Mouse (Mus musculus) lung, adult 2 months (tissue): ENCODE measurements around the gene Tmprss11e. TPM values are rescaled to one million over a fixed set of nuclear protein-coding genes. Genes with fewer than 3 reads are reported as not detected.
A peak's percentile ranks its signal among the peaks of the same experiment; 100 is the strongest.

Experiments
- DNase-seq: peaks from one replicate; pipeline ENCODE4 v3.0.0; 2022
- H3K4me1 ChIP-seq: fragments of 200-500 bp; 2 replicates; pipeline ENCODE4 v1.6.1; 2011; ENCODE audit warnings: low read length; ENCODE audit not compliant: control insufficient read depth, insufficient read depth
- H3K4me3 ChIP-seq: fragments of 200-500 bp; replicated peaks from 2 replicates; pipeline ENCODE3; 2011; ENCODE audit warnings: low read depth, mild to moderate bottlenecking, control low read depth, low read length; ENCODE audit errors: extremely low read depth
- CTCF ChIP-seq: fragments of 200-500 bp; IDR thresholded peaks from 2 replicates; pipeline ENCODE4 v1.5.1; 2011; ENCODE audit warnings: mild to moderate bottlenecking, low read length, control low read depth; ENCODE audit not compliant: insufficient read depth
- POLR2A ChIP-seq: fragments of 200-500 bp; IDR thresholded peaks from 2 replicates; pipeline ENCODE4 v1.6.1; 2011; ENCODE audit warnings: low read depth, mild to moderate bottlenecking, control low read depth, low read length, borderline replicate concordance; ENCODE audit errors: extremely low read depth
- WGBS: fragments of 180-500 bp; shearing (Covaris S2); methylation state at CpG from one replicate; pipeline ENCODE4 v1.1.7; 2018; 5-methylcytosine and 5-hydroxymethylcytosine counted together
- polyA plus RNA-seq: library from polyadenylated mRNA; depleted of rRNA; stranded (reverse); fragments of >200 nt; gene quantifications from 2 replicates; pipeline ENCODE4 v1.2.3, GENCODE M21; 2012

Tmprss11e gene
- polyA plus RNA-seq, 1 experiment: 0.12 TPM

- no peak for TF ChIP-seq CTCF
- no peak for TF ChIP-seq POLR2A
- WGBS: 32% methylated on average over 3 of the region's 3 CpGs
- no peaks in the 10 kb centered on the region for H3K4me1 ChIP-seq
- DNase-seq: no peak
- no peak overlapping the region for H3K4me3 ChIP-seq
Measured at GRCm38 (mm10) chr5:86769015-86769658, 23.5 kb upstream of the Tmprss11e start.

- Histone ChIP-seq H3K4me3 (no peak overlapping the region), H3K4me1 (no peaks in the 10 kb centered on the region)
- TF ChIP-seq POLR2A (no peak), CTCF (no peak)
- WGBS: 42% methylated on average over 3 of the region's 3 CpGs
- no peak for DNase-seq
Measured at GRCm38 (mm10) chr5:86742796-86743195, 2.8 kb downstream of the Tmprss11e start.

- WGBS: 66% methylated on average over 5 of the region's 5 CpGs
- Histone ChIP-seq H3K4me1 (no peaks in the 10 kb centered on the region), H3K4me3 (no peak overlapping the region)
- TF ChIP-seq POLR2A (no peak), CTCF (no peak)
- no peak for DNase-seq
Measured at GRCm38 (mm10) chr5:86741146-86741545, 4.5 kb downstream of the Tmprss11e start.

GRCm38 (mm10) chr5:86735808-86736207, 9.8 kb downstream of the Tmprss11e start:
- H3K4me1 ChIP-seq: no peaks in the 10 kb centered on the region
- 67% methylated on average over 2 of the region's 2 CpGs for WGBS
- H3K4me3 ChIP-seq: no peak overlapping the region
- TF ChIP-seq CTCF: no peak
- TF ChIP-seq POLR2A: no peak
- no peak for DNase-seq

GRCm38 (mm10) chr5:86730587-86730986, 15.0 kb downstream of the Tmprss11e start:
- no peak for DNase-seq
- H3K4me3 ChIP-seq: no peak overlapping the region
- H3K4me1 ChIP-seq: no peaks in the 10 kb centered on the region
- no peak for TF ChIP-seq CTCF
- TF ChIP-seq POLR2A: no peak
- 55% methylated on average over 4 of the region's 4 CpGs for WGBS

- DNase-seq: no peak
- TF ChIP-seq POLR2A (no peak), CTCF (no peak)
- 79% methylated on average over 6 of the region's 6 CpGs for WGBS
- Histone ChIP-seq H3K4me3 (no peak overlapping the region), H3K4me1 (no peaks in the 10 kb centered on the region)
Measured at GRCm38 (mm10) chr5:86728574-86728973, 17.0 kb downstream of the Tmprss11e start.

- TF ChIP-seq POLR2A (no peak), CTCF (no peak)
- 41% methylated on average over 9 of the region's 9 CpGs for WGBS
- Histone ChIP-seq H3K4me1 (no peaks in the 10 kb centered on the region), H3K4me3 (peak overlapping the region; percentile 50)
- DNase-seq: no peak
Measured at GRCm38 (mm10) chr5:86727033-86727432, 18.6 kb downstream of the Tmprss11e start.

GRCm38 (mm10) chr5:86725021-86725420, 20.6 kb downstream of the Tmprss11e start:
- H3K4me1 ChIP-seq: no peaks in the 10 kb centered on the region
- TF ChIP-seq CTCF (no peak), POLR2A (no peak)
- DNase-seq: no peak
- H3K4me3 ChIP-seq: no peak overlapping the region

GRCm38 (mm10) chr5:86722820-86723460, 22.7 kb downstream of the Tmprss11e start:
- no peaks in the 10 kb centered on the region for H3K4me1 ChIP-seq
- no peak overlapping the region for H3K4me3 ChIP-seq

GRCm38 (mm10) chr5:86714967-86715366, 30.6 kb downstream of the Tmprss11e start:
- DNase-seq: no peak
- 62% methylated on average over 2 of the region's 2 CpGs for WGBS
- no peak for TF ChIP-seq CTCF
- no peak for TF ChIP-seq POLR2A
- H3K4me3 ChIP-seq: no peak overlapping the region
- H3K4me1 ChIP-seq: no peaks in the 10 kb centered on the region

More at GRCm38 (mm10) chr5:86722820-86723460, 22.7 kb downstream of the Tmprss11e start:
- DNase-seq: no peak
- WGBS: 55% methylated on average over 2 of the region's 2 CpGs
- TF ChIP-seq CTCF: no peak
